Mouse (Mus musculus) embryonic facial prominence, embryonic 11.5 days (tissue): ENCODE measurements around the gene Nxph4. TPM values are rescaled to one million over a fixed set of nuclear protein-coding genes. Genes with fewer than 3 reads are reported as not detected.

Experiments used
- ATAC-seq: fragments of 200-750 bp; cut with Nextera tagmentation; replicated peaks from 2 replicates; pipeline ENCODE4 v1.8.0; 2017; ENCODE audit warnings: low read depth; ENCODE audit not compliant: insufficient number of reproducible peaks, low FRiP score, low TSS enrichment
- DNase-seq: peaks from one replicate; pipeline ENCODE4 v3.0.0-alpha.2; 2015; ENCODE audit warnings: low spot score
- H3K27ac ChIP-seq: fragments of 300-500 bp; sonication (generic); replicated peaks from 2 replicates; pipeline ENCODE4 v1.5.1; 2014; ENCODE audit warnings: mild to moderate bottlenecking, low read depth, low read length, control low read depth
- H3K27me3 ChIP-seq: fragments of 300-500 bp; sonication (generic); 2 replicates; pipeline ENCODE4 v1.6.1; 2014; ENCODE audit warnings: mild to moderate bottlenecking, low read length, moderate library complexity, mixed read lengths; ENCODE audit not compliant: control insufficient read depth, insufficient read depth
- H3K36me3 ChIP-seq: fragments of 300-500 bp; sonication (generic); replicated peaks from 2 replicates; pipeline ENCODE4 v1.6.1; 2014; ENCODE audit warnings: low read depth, mild to moderate bottlenecking, low read length, moderate library complexity, mixed read lengths; ENCODE audit not compliant: control insufficient read depth, insufficient read depth
- H3K4me1 ChIP-seq: fragments of 300-500 bp; sonication (generic); 2 replicates; pipeline ENCODE4 v1.6.1; 2014; ENCODE audit warnings: low read length, mixed read lengths; ENCODE audit not compliant: control insufficient read depth, insufficient read depth
- H3K4me2 ChIP-seq: fragments of 300-500 bp; sonication (generic); 2 replicates; pipeline ENCODE4 v1.6.1; 2014; ENCODE audit warnings: low read depth, mild to moderate bottlenecking, control low read depth, low read length, moderate library complexity
- H3K4me3 ChIP-seq: fragments of 300-500 bp; sonication (generic); 2 replicates; pipeline ENCODE4 v1.5.1; 2014; ENCODE audit warnings: low read depth, low read length, control low read depth
- H3K9ac ChIP-seq: fragments of 300-500 bp; sonication (generic); replicated peaks from 2 replicates; pipeline ENCODE4 v1.6.1; 2014; ENCODE audit warnings: mild to moderate bottlenecking, control low read depth, low read length
- H3K9me3 ChIP-seq: fragments of 300-500 bp; sonication (generic); replicated peaks from 2 replicates; pipeline ENCODE4 v1.6.1; 2016; ENCODE audit warnings: mild to moderate bottlenecking, low read length, inconsistent platforms, mixed read lengths; ENCODE audit not compliant: control insufficient read depth
- WGBS: fragments of 180-500 bp; shearing (Covaris S2); extraction: QIAGEN DNeasy Blood & Tissue Kit; methylation state at CpG from one replicate; pipeline ENCODE4 v1.1.7; 2014; 5-methylcytosine and 5-hydroxymethylcytosine counted together
- polyA plus RNA-seq: library from polyadenylated mRNA; unstranded; fragments of >200 nt; fragmentation: Nextera tagmentation; extraction: Ambion mirVana; gene quantifications from 2 replicates; pipeline ENCODE4 v1.2.1, GENCODE M21; 2014

Nxph4 gene
- polyA plus RNA-seq, 1 experiment from 2014 or later: 4.4 TPM

DNA sequence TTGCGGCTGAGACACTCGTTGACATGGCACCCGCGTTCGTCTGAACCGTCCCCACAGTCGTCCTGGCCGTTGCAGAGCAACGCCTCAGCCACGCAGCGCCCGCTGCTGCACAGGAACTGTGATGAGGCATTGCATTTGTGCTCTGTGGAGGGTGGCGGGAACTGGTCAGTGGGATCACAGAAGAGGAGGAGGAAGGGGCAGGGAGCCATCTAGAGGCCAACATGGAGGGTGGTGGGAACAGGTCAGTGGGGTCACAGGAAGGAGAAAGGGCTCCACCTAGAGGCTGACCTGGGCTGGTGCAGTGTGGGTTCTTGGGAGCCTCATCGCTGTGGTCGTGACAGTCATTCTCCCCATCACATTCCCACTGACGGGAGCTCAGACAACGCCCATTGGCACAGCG is 21.3 kb upstream of the Nxph4 start:
- ATAC-seq (no peak), DNase-seq (no peak)
- H3K27ac ChIP-seq: no peak overlapping the region
- H3K4me3 ChIP-seq: no peak overlapping the region
- H3K4me1 ChIP-seq: no peaks in the 10 kb centered on the region
- 74% methylated on average over 18 of the region's 18 CpGs for WGBS
- H3K4me2 ChIP-seq: no peak overlapping the region
- peaks cover 41% of the 10 kb centered on the region for H3K36me3 ChIP-seq
- no peak overlapping the region for H3K9ac ChIP-seq
- H3K27me3 ChIP-seq: no peaks in the 10 kb centered on the region
- no peaks in the 10 kb centered on the region for H3K9me3 ChIP-seq

DNA sequence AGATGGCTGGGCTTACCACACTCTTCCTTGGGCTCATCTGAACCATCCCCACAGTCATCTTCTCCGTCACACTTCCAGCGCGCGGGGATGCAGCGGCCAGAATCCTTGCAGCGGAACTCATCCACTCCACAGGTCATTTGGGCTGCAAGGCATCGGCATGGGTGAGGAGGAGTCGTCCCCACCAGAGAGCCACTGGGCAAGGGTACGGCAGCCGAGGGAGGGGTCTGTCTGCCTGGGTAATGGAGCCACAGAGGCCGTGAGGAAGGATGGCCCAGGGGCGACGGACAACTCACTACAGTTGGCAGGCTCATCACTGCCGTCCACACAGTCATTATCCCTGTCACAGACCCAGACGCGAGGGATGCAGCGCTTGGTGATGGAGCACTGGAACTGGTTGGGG is 15.5 kb upstream of the Nxph4 start:
- H3K27me3 ChIP-seq: no peaks in the 10 kb centered on the region
- no peak overlapping the region for H3K9ac ChIP-seq
- H3K36me3 ChIP-seq: peaks cover 24% of the 10 kb centered on the region
- H3K9me3 ChIP-seq: no peaks in the 10 kb centered on the region
- ATAC-seq: no peak
- no peak overlapping the region for H3K27ac ChIP-seq
- WGBS: 92% methylated on average over 17 of the region's 17 CpGs
- H3K4me2 ChIP-seq: no peak overlapping the region
- no peaks in the 10 kb centered on the region for H3K4me1 ChIP-seq
- no peak overlapping the region for H3K4me3 ChIP-seq
- no peak for DNase-seq

DNA sequence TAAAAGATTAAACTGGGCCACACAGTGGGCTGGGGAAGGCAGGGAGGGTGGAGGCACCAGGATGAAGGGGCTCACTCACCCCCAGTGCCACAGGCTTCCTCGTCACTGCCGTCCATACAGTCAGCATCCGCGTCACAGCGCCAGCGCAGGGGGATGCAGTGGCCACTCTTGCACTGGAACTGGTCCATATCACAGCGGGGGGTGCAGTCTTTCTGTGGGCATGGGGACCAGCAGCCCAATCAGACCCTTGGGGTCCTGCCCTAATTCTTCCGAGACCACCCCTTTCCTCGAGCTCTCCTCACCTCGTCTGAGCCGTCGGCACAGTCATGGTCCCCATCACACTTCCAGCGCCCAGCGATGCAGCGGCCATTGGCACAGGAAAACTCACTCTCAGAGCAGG is 13.9 kb upstream of the Nxph4 start:
- no peak overlapping the region for H3K4me2 ChIP-seq
- no peak overlapping the region for H3K27ac ChIP-seq
- no peak overlapping the region for H3K4me3 ChIP-seq
- no peak for DNase-seq
- H3K4me1 ChIP-seq: no peaks in the 10 kb centered on the region
- no peaks in the 10 kb centered on the region for H3K27me3 ChIP-seq
- peaks cover 18% of the 10 kb centered on the region for H3K36me3 ChIP-seq
- ATAC-seq: no peak
- WGBS: 97% methylated on average over 15 of the region's 15 CpGs
- H3K9ac ChIP-seq: no peak overlapping the region
- H3K9me3 ChIP-seq: no peaks in the 10 kb centered on the region

- WGBS: 90% methylated on average over 7 of the region's 7 CpGs
- Histone ChIP-seq H3K4me3 (no peak overlapping the region), H3K27me3 (no peaks in the 10 kb centered on the region), H3K36me3 (peaks cover 13% of the 10 kb centered on the region), H3K9me3 (no peaks in the 10 kb centered on the region), H3K9ac (no peak overlapping the region), H3K4me2 (no peak overlapping the region), H3K4me1 (no peaks in the 10 kb centered on the region), H3K27ac (no peak overlapping the region)
- ATAC-seq (no peak), DNase-seq (no peak)
Measured at GRCm38 (mm10) chr10:127546505-127546904, 12.1 kb upstream of the Nxph4 start.

DNA sequence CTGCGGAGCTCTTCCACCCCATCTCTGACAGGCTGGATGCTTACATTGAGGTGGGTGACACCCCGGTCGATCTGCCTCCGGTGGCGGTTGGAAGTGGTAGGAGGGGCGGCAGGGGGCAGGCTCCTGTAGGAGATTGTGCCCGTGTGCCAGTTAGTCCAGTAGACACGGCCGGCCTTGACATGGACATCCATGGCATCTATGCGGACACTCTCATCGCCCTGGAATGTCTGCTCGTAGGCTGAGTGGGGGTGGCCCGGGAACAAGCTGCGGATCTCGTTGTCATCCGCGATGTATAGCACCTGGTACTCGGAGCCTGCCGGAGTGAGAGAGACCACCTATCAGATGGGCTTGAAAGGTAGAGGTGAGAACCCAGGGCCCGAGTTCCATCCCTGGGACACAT is 10.0 kb upstream of the Nxph4 start:
- Histone ChIP-seq H3K4me3 (no peak overlapping the region), H3K27ac (no peak overlapping the region), H3K36me3 (peaks cover 19% of the 10 kb centered on the region), H3K27me3 (no peaks in the 10 kb centered on the region), H3K4me2 (no peak overlapping the region), H3K9ac (no peak overlapping the region), H3K4me1 (no peaks in the 10 kb centered on the region), H3K9me3 (no peaks in the 10 kb centered on the region)
- ATAC-seq: no peak
- no peak for DNase-seq
- WGBS: 95% methylated on average over 20 of the region's 20 CpGs

- WGBS: 88% methylated on average over 3 of the region's 3 CpGs
- no peak for ATAC-seq
Measured at GRCm38 (mm10) chr10:127543916-127544315, 9.6 kb upstream of the Nxph4 start.

GRCm38 (mm10) chr10:127542720-127543119 is 8.4 kb upstream of the Nxph4 start:
- Histone ChIP-seq H3K9ac (no peak overlapping the region), H3K36me3 (peaks cover 19% of the 10 kb centered on the region), H3K27me3 (no peaks in the 10 kb centered on the region), H3K4me3 (no peak overlapping the region), H3K4me1 (no peaks in the 10 kb centered on the region), H3K27ac (no peak overlapping the region), H3K9me3 (no peaks in the 10 kb centered on the region), H3K4me2 (no peak overlapping the region)
- no peak for ATAC-seq
- WGBS: 61% methylated on average over 6 of the region's 6 CpGs
- DNase-seq: no peak

More at GRCm38 (mm10) chr10:127543916-127544315, 9.6 kb upstream of the Nxph4 start:
- Histone ChIP-seq H3K4me3 (no peak overlapping the region), H3K27ac (no peak overlapping the region), H3K9me3 (no peaks in the 10 kb centered on the region), H3K36me3 (peaks cover 19% of the 10 kb centered on the region), H3K4me1 (no peaks in the 10 kb centered on the region), H3K4me2 (no peak overlapping the region), H3K27me3 (no peaks in the 10 kb centered on the region), H3K9ac (no peak overlapping the region)
- no peak for DNase-seq

- 67% methylated on average over 13 of the region's 13 CpGs for whole genome bisulfite sequencing
- Histone ChIP-seq H3K36me3 (peaks cover 19% of the 10 kb centered on the region), H3K9ac (no peak overlapping the region), H3K27ac (no peak overlapping the region), H3K27me3 (no peaks in the 10 kb centered on the region), H3K4me2 (no peak overlapping the region), H3K4me1 (no peaks in the 10 kb centered on the region), H3K4me3 (no peak overlapping the region), H3K9me3 (no peaks in the 10 kb centered on the region)
- DNase-seq (no peak), ATAC-seq (no peak)
Measured at GRCm38 (mm10) chr10:127542084-127542483, 7.7 kb upstream of the Nxph4 start.
